Mouse (Mus musculus) testis, adult 2 months (tissue): ENCODE data around the gene 9530068E07Rik.

ENCODE experiments used
- CTCF ChIP-seq: fragments of 200-500 bp; IDR thresholded peaks from 2 replicates; pipeline ENCODE4 v1.5.1; 2012; ENCODE audit warnings: low read depth, mild to moderate bottlenecking, inconsistent platforms, low read length, moderate library complexity; ENCODE audit not compliant: control insufficient read depth, insufficient read depth, insufficient replicate concordance
- POLR2A ChIP-seq: fragments of 200-500 bp; IDR thresholded peaks from 2 replicates; pipeline ENCODE4 v1.6.1; 2012; ENCODE audit warnings: low read depth, mild to moderate bottlenecking, inconsistent platforms, low read length, moderate library complexity; ENCODE audit not compliant: control insufficient read depth

DNA sequence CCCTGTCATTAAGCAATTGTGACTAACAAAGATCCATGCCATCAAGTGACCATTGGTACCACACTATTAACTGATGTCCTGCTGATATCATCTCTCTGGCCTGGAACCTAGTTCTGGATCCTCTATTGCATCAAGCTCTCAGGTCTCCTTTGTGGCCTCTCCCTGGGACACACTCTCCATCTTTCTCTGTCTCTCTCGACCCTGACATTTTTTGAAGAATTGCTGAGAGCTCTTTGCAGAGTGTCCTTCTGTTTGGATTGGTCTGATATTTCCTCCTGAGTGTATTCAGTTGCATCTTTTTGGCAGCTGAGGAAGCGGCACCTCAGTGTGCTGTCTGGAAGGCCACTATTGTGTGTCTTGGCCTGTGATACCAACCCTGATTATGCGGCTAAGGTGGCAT, 17.0 kb upstream of the 9530068E07Rik start:
- no peak for TF ChIP-seq POLR2A
- TF ChIP-seq CTCF, result no peak
